Mouse (Mus musculus) stomach, postnatal 0 days (tissue): ENCODE measurements around the gene Mapk8ip1. TPM values are rescaled to one million over a fixed set of nuclear protein-coding genes. Genes with fewer than 3 reads are reported as not detected.
A peak's percentile ranks its signal among the peaks of the same experiment; 100 is the strongest.

ENCODE experiments used
- ATAC-seq: fragments of 200-750 bp; cut with Nextera tagmentation; 2 replicates; pipeline ENCODE4 v1.8.0; 2017; ENCODE audit not compliant: low FRiP score, low TSS enrichment
- DNase-seq: peaks from one replicate; pipeline ENCODE4 v3.0.0-alpha.2; 2016; ENCODE audit warnings: low spot score
- H3K27ac ChIP-seq: fragments of 300-500 bp; sonication (generic); replicated peaks from 2 replicates; pipeline ENCODE4 v1.5.1; 2014; ENCODE audit warnings: mild to moderate bottlenecking, control low read depth
- H3K27me3 ChIP-seq: fragments of 300-500 bp; sonication (generic); 2 replicates; pipeline ENCODE4 v1.6.1; 2014; ENCODE audit warnings: low read length; ENCODE audit not compliant: control insufficient read depth, insufficient read depth
- H3K36me3 ChIP-seq: fragments of 300-500 bp; sonication (generic); 2 replicates; pipeline ENCODE4 v1.6.1; 2014; ENCODE audit warnings: low read length, mixed read lengths; ENCODE audit not compliant: control insufficient read depth, insufficient read depth
- H3K4me1 ChIP-seq: fragments of 300-500 bp; sonication (generic); replicated peaks from 2 replicates; pipeline ENCODE4 v1.6.1; 2014; ENCODE audit warnings: antibody characterized with exemption; ENCODE audit not compliant: control insufficient read depth, insufficient read depth
- H3K4me2 ChIP-seq: fragments of 300-500 bp; sonication (generic); replicated peaks from 2 replicates; pipeline ENCODE4 v1.6.1; 2014; ENCODE audit warnings: low read depth, mild to moderate bottlenecking, control low read depth, moderate library complexity
- H3K4me3 ChIP-seq: fragments of 300-500 bp; sonication (generic); 2 replicates; pipeline ENCODE4 v1.5.1; 2014; ENCODE audit warnings: low read depth, low read length, control low read depth
- H3K9ac ChIP-seq: fragments of 300-500 bp; sonication (generic); 2 replicates; pipeline ENCODE4 v1.6.1; 2014; ENCODE audit warnings: mild to moderate bottlenecking, low read length, control low read depth, mixed read lengths
- H3K9me3 ChIP-seq: fragments of 300-500 bp; sonication (generic); 2 replicates; pipeline ENCODE4 v1.6.1; 2016; ENCODE audit warnings: low read length; ENCODE audit not compliant: control insufficient read depth
- CTCF ChIP-seq: IDR thresholded peaks from 2 replicates; pipeline ENCODE4 v1.5.1; 2016; ENCODE audit warnings: antibody characterized with exemption, low read depth, mild to moderate bottlenecking, moderate library complexity
- EP300 ChIP-seq: optimal IDR thresholded peaks from 2 replicates; pipeline ENCODE3; 2016; ENCODE audit warnings: antibody characterized with exemption
- WGBS: fragments of 180-500 bp; shearing (Covaris S2); extraction: QIAGEN DNeasy Blood & Tissue Kit; methylation state at CpG from one replicate; pipeline ENCODE4 v1.1.7; 2014; 5-methylcytosine and 5-hydroxymethylcytosine counted together
- polyA plus RNA-seq: library from polyadenylated mRNA; unstranded; fragments of >200 nt; fragmentation: Nextera tagmentation; extraction: Ambion mirVana; gene quantifications from 2 replicates; pipeline ENCODE4 v1.2.1, GENCODE M21; 2015

Mapk8ip1 gene
- polyA plus RNA-seq, 1 experiment from 2014 or later = 10.3 TPM

GRCm38 (mm10) chr2:92430089-92430488, 29.0 kb upstream of the Mapk8ip1 start:
- peak overlapping the region; percentile 93 for H3K27ac ChIP-seq
- H3K9ac ChIP-seq = peak overlapping the region; percentile 27; the same call in 1 of the 2 replicates
- DNase-seq = no peak
- no peaks in the 10 kb centered on the region for H3K27me3 ChIP-seq
- ATAC-seq = no peak
- TF ChIP-seq CTCF = no peak
- peaks cover 38% of the 10 kb centered on the region for H3K4me1 ChIP-seq
- H3K4me2 ChIP-seq = 0 out of 2 replicates have a peak overlapping the region, but pooled peaks have one; percentile 8
- no peaks in the 10 kb centered on the region for H3K9me3 ChIP-seq
- H3K36me3 ChIP-seq = no peaks in the 10 kb centered on the region
- WGBS = 60% methylated on average over 2 of the region's 2 CpGs
- H3K4me3 ChIP-seq = no peak overlapping the region

DNA sequence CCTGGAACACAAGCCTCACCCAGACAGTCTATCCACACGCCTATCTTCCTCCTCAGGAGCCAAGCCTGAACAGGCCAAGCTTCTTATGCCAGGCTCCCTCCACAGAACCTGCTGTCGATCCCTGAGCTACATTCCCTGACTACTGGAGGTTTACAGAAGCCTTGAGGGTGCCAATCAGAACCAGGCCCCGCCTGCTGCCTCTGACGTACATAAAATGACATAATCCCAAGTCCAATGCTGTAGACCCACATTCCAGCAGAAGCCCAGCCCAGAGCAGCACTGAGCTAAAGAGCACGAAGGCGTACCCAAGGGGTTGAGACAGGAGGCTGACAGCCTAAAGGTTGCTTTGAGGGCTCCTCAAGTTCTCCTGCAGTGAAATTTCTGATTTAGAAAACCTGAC, 26.8 kb upstream of the Mapk8ip1 start:
- Histone ChIP-seq H3K9me3 (no peaks in the 10 kb centered on the region), H3K36me3 (peaks cover 6% of the 10 kb centered on the region), H3K27ac (peak overlapping the region; percentile 93), H3K27me3 (no peaks in the 10 kb centered on the region), H3K4me3 (no peak overlapping the region), H3K9ac (peak overlapping the region; percentile 51; the same call in 1 of the 2 replicates), H3K4me2 (peak overlapping the region; percentile 29; the same call in 1 of the 2 replicates), H3K4me1 (peaks cover 50% of the 10 kb centered on the region)
- peak; percentile 93 for DNase-seq
- WGBS = 18% methylated on average over 6 of the region's 6 CpGs
- peak; percentile 86 for ATAC-seq
- peak; percentile 28; the same call in 1 of the 2 replicates for TF ChIP-seq CTCF
- TF ChIP-seq EP300 = peak; percentile 37

- Histone ChIP-seq H3K36me3 (peaks cover 14% of the 10 kb centered on the region), H3K9ac (peak overlapping the region; percentile 47; the same call in 1 of the 2 replicates), H3K9me3 (no peaks in the 10 kb centered on the region), H3K4me3 (no peak overlapping the region), H3K4me1 (peaks cover 40% of the 10 kb centered on the region), H3K27me3 (no peaks in the 10 kb centered on the region), H3K27ac (peak overlapping the region; percentile 93), H3K4me2 (no peak overlapping the region)
- 28% methylated on average over 3 of the region's 3 CpGs for WGBS
- DNase-seq = no peak
- no peak for ATAC-seq
- TF ChIP-seq CTCF (no peak), EP300 (no peak)
Measured at GRCm38 (mm10) chr2:92426426-92426825, 25.4 kb upstream of the Mapk8ip1 start.

DNA sequence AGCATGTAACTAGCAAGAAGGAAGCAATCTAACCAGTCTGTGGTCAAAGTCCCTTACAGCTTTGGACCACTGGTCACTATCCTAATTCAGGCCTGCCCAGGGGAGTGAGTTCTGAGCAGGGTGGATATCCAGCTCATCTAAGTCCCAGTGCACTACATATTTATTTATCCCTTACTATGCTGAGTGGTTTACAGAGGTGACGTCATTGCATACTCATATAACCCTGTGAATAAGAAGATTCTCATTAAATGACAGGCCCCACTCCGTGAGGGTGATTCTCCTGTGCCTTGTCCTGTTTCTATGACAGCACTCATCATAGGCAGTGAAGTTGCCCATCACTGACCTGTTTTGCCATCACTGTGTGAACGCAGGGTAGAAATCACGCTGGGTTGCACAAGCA, 24.3 kb upstream of the Mapk8ip1 start:
- Histone ChIP-seq H3K4me2 (no peak overlapping the region), H3K4me3 (no peak overlapping the region), H3K9ac (no peak overlapping the region), H3K9me3 (no peaks in the 10 kb centered on the region), H3K4me1 (peaks cover 37% of the 10 kb centered on the region), H3K27me3 (no peaks in the 10 kb centered on the region), H3K27ac (peak overlapping the region; percentile 93), H3K36me3 (peaks cover 22% of the 10 kb centered on the region)
- WGBS = 68% methylated on average over 4 of the region's 4 CpGs
- no peak for ATAC-seq
- TF ChIP-seq CTCF (no peak), EP300 (no peak)
- DNase-seq = no peak

- no peak overlapping the region for H3K4me3 ChIP-seq
- DNase-seq (peak; percentile 61), ATAC-seq (peak; percentile 54)
- peak overlapping the region; percentile 93 for H3K27ac ChIP-seq
- H3K9me3 ChIP-seq = no peaks in the 10 kb centered on the region
- TF ChIP-seq EP300 (no peak), CTCF (no peak)
- peaks cover 26% of the 10 kb centered on the region for H3K36me3 ChIP-seq
- no peaks in the 10 kb centered on the region for H3K27me3 ChIP-seq
- H3K4me2 ChIP-seq = peak overlapping the region; percentile 14; the same call in 1 of the 2 replicates
- peaks cover 32% of the 10 kb centered on the region for H3K4me1 ChIP-seq
- H3K9ac ChIP-seq = peak overlapping the region; percentile 35; the same call in 1 of the 2 replicates
- WGBS = 55% methylated on average over 9 of the region's 9 CpGs
Measured at GRCm38 (mm10) chr2:92424462-92425308, 23.6 kb upstream of the Mapk8ip1 start.
